In genomic region chr3:68815621-68816020, GRCm38 (mm10) we compare ENCODE assay signal across 29 mouse cellular contexts.
"Had no signal": no experiment of that assay in that cellular context is flagged by ENCODE, and none has a peak within 500 bp of the region (broad histone marks: within the 10 kb centered on the region; RNA-seq: fewer than 3 reads in every experiment).

No protein-coding gene starts in this region.

- H3K9ac ChIP-seq: heart, embryonic 12.5 days; heart, embryonic 13.5 days; heart, embryonic 15.5 days; hindbrain, embryonic 12.5 days; hindbrain, embryonic 13.5 days; hindbrain, embryonic 14.5 days; hindbrain, embryonic 15.5 days; intestine, embryonic 15.5 days; kidney, embryonic 15.5 days had no signal

- H3K4me3 ChIP-seq: heart, embryonic 12.5 days; heart, embryonic 13.5 days; heart, embryonic 15.5 days; hindbrain, embryonic 10.5 days; hindbrain, embryonic 12.5 days; hindbrain, embryonic 13.5 days; hindbrain, embryonic 15.5 days; intestine, embryonic 15.5 days; kidney, embryonic 15.5 days; layer of hippocampus, adult 2 months; left cerebral cortex, adult 2 months had no signal

- H3K36me3 ChIP-seq: heart, embryonic 12.5 days; heart, embryonic 13.5 days; heart, embryonic 15.5 days; hindbrain, embryonic 10.5 days; hindbrain, embryonic 12.5 days; hindbrain, embryonic 13.5 days; hindbrain, embryonic 15.5 days; intestine, embryonic 15.5 days; kidney, embryonic 15.5 days had no signal

- H3K27me3 ChIP-seq: heart, embryonic 12.5 days; heart, embryonic 13.5 days; heart, embryonic 15.5 days; hindbrain, embryonic 12.5 days; hindbrain, embryonic 13.5 days; hindbrain, embryonic 15.5 days; intestine, embryonic 15.5 days; kidney, embryonic 15.5 days had no signal

- H3K27ac ChIP-seq: heart, embryonic 13.5 days; heart, embryonic 15.5 days; hindbrain, embryonic 10.5 days; hindbrain, embryonic 12.5 days; hindbrain, embryonic 13.5 days; hindbrain, embryonic 14.5 days; hindbrain, embryonic 15.5 days; hindbrain, postnatal 0 days; intestine, embryonic 15.5 days; kidney, embryonic 15.5 days; kidney, postnatal 0 days; layer of hippocampus, adult 2 months; left cerebral cortex, adult 2 months had no signal

- DNase-seq: heart, postnatal 10 days; heart, postnatal 36 days; heart, postnatal 4 days; kidney, adult 11 months; kidney, adult 18-20 months; kidney, adult 2 months; kidney, adult 8-10 months; kidney, adult 9 months; kidney, postnatal 10 days; kidney, postnatal 14 days; kidney, postnatal 25 days; kidney, postnatal 36 days; kidney, postnatal 4 days; layer of hippocampus, adult 9-11 months; layer of hippocampus, postnatal 36 days had no signal

- H3K4me1 ChIP-seq: heart, embryonic 15.5 days; hindbrain, embryonic 10.5 days; hindbrain, embryonic 12.5 days; hindbrain, embryonic 13.5 days; hindbrain, embryonic 15.5 days; intestine, embryonic 15.5 days; kidney, embryonic 15.5 days had no signal

- H3K9me3 ChIP-seq: heart, embryonic 13.5 days; heart, embryonic 15.5 days; hindbrain, embryonic 10.5 days; hindbrain, embryonic 12.5 days; hindbrain, embryonic 13.5 days; hindbrain, embryonic 15.5 days; intestine, embryonic 15.5 days; kidney, embryonic 15.5 days had no signal
